Mouse (Mus musculus): ENCODE data around the gene Snf8. TPM values are rescaled to one million over a fixed set of nuclear protein-coding genes. Genes with fewer than 3 reads are reported as not detected.

The Snf8 gene
- total RNA-seq, 1 experiment from 2014 or later, result 41.3 TPM

DNA sequence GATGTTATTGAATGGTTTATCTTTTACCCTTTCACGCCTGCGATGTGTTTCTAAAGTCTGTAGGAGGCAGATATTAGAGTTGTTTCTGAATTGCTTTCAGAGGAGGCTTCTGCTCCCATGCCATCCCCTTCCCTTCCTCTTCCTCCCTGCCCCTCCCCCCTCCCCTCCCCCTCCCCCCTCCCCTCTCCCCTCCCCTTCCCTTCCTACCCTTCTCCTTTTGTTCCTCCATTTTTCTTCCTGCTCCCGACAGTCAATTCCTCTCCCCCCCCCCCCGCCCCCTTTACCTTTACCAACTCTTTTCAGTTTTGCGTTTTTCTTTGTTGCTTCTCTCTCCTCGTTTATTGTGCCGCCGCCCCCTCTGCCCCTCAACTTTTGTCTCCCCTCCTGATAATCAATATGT is 22.7 kb upstream of the Snf8 start:
- ATAC-seq (replicated peaks in 1 of 2; ENCODE audit: insufficient read depth in 1 of 2, low FRiP score in 2 of 2, low TSS enrichment in 1 of 2, low read depth in 1 of 2, poor library complexity in 2 of 2, severe bottlenecking in 2 of 2), result no peak

DNA sequence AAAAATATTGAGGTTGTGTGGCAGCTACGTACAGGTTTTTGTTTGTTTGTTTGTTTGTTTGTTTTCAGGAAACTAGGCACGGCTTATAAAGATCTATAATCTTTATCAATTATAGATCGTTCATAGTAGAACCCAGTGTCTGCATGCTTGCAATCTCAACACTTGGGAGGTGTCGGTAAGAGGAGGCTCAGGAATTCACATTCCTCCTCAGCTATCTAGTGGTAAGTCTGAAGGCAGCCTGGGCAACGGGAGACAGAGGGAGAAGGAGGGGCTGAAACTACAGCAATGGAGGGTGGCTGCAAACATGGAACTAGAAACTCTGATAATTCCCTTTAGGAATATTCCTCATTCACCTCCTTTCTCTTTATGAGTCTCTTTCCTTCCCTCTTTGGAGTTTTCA is 19.3 kb upstream of the Snf8 start:
- ATAC-seq (replicated peaks in 1 of 2; ENCODE audit: insufficient read depth in 1 of 2, low FRiP score in 2 of 2, low TSS enrichment in 1 of 2, low read depth in 1 of 2, poor library complexity in 2 of 2, severe bottlenecking in 2 of 2), result no peak

DNA sequence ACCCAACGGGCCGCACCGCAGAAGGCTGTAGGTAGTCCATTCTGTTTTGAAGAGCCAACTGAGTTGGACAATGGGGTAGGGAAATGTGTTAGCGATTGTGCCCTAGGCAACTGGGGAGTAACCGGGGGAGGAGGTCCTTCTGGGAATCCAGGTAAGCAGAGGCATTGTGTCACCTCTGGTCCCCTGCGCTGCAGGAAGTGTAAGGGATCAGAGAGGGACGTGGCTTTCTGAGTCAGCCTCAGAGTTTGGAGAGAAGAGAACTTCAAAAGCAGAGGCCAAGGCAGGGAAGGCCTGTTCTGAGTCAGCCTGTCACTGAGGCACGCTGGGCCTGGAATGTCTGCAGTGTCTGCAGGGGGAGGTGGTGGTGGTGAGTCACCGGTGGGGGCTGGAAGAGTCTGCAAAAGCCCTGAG is 16.7 kb upstream of the Snf8 start:
- no peak for ATAC-seq (replicated peaks in 1 of 2; ENCODE audit: insufficient read depth in 1 of 2, low FRiP score in 2 of 2, low TSS enrichment in 1 of 2, low read depth in 1 of 2, poor library complexity in 2 of 2, severe bottlenecking in 2 of 2)

DNA sequence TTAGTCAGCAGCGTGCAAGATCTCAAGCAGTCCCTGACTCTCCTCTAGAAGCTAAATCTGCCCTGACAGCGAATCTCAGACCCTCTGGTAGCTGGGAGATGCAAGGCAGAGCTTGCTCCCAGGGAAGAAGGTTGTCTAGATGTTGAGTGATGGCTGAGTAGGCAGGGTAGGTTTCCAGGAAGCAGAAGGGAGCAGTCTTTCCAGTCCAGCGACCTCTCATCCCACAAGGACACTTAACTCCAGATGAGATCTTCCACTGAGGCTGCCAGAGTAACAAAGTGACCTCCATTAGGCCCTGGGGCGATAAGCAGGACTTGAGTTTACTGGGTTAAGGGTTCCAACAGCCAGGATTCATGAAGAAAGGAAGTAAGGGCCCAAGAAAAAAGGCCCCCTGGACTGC is 14.1 kb upstream of the Snf8 start:
- no peak for ATAC-seq (replicated peaks in 1 of 2; ENCODE audit: insufficient read depth in 1 of 2, low FRiP score in 2 of 2, low TSS enrichment in 1 of 2, low read depth in 1 of 2, poor library complexity in 2 of 2, severe bottlenecking in 2 of 2)

DNA sequence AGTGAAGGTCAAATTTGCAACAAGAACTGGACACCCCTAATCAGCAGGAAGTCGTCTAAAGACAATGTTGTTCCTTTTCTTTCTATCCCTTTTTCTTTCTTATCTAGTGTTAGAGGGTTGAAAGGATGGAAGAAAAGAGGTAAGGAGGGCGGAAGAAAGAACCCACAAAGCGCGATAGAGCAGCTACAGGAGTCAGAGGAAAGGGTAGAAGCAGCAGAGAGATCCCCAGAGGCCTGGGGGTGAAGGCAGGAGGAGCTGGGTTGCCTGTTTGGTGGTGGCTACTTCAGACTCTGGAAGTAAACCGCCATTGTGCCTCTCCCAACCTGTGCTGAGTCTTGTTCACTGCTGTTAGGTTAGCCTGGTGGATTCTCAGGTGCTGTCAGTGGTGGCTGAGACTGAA is 6.6 kb upstream of the Snf8 start:
- no peak for ATAC-seq (replicated peaks in 1 of 2; ENCODE audit: insufficient read depth in 1 of 2, low FRiP score in 2 of 2, low TSS enrichment in 1 of 2, low read depth in 1 of 2, poor library complexity in 2 of 2, severe bottlenecking in 2 of 2)

DNA sequence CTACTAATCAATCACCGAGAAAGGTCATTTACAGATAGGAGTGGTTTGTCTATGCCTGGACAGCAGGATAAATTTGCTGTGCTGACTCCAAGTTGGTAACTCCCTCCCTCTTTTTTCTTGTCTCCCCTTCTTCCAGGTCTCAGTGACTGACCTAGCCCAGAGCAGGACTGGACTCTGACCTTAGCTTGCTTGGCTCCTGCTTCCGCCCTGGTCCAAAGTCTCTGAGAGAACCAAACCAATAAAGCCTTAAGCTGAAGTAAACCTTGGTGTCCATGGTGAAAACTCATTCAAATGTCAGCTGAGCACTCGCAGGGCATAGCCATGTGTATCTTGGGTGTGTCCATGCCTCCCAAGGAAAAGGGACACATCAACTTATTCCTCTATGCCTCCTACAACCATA is 4.1 kb upstream of the Snf8 start:
- no peak for ATAC-seq (replicated peaks in 1 of 2; ENCODE audit: insufficient read depth in 1 of 2, low FRiP score in 2 of 2, low TSS enrichment in 1 of 2, low read depth in 1 of 2, poor library complexity in 2 of 2, severe bottlenecking in 2 of 2)

DNA sequence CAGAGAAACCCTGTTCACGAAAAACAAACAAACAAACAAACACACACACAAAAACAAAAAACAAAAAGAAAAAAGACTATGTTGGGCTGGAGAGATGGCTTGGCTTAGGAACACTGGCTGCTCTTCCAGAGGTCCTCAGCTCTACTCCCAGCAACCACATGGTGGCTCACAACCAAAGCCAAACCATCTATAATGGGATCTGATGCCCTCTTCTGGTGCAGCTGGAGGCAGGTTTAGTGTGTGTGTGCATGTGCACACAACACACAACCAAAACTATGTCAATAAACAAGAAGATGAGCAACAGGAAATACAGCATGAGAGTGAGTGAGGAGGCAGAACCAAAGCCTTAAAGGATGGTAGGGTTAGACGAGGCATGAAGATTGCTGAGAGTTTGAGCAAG is 3.0 kb upstream of the Snf8 start:
- no peak for ATAC-seq (replicated peaks in 1 of 2; ENCODE audit: insufficient read depth in 1 of 2, low FRiP score in 2 of 2, low TSS enrichment in 1 of 2, low read depth in 1 of 2, poor library complexity in 2 of 2, severe bottlenecking in 2 of 2)

DNA sequence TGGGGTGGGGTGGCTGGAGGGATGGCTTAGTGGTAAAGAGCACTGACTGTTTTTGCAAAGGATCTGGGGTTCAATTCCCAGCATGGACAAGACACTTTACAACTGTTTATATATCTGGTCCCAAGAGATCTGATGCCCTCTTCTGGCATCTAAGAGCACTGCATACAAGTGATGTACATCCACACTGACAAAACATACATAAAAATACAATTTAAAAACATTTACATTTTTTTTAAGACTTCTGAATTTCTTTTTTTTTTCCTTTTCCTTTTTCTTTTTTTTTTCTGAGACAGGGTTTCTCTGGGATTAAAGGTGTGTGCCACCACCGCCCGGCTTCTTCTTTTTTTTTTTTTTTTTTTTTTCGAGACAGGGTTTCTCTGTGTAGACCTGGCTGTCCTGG is 1.4 kb upstream of the Snf8 start:
- no peak for ATAC-seq (replicated peaks in 1 of 2; ENCODE audit: insufficient read depth in 1 of 2, low FRiP score in 2 of 2, low TSS enrichment in 1 of 2, low read depth in 1 of 2, poor library complexity in 2 of 2, severe bottlenecking in 2 of 2)

DNA sequence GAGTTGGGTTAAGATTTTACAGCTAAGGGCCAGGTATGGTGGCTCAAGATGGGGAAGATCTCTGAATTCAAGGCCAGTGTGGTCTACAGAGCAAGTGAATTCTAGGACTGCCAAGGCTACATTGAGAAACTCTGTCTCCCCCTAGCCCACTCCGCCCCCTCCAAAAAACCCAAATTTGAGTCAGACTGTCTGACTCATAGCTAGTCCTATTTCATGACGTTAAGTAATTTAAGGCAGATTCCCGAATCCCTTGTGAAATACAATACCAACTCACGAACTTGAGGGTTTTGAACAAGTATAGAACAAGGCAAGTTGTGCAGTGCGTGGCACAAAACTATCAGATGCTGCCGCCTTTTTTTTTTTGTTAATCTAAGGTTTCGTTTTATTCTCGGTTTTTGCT is 569 bp upstream of the Snf8 start:
- no peak for ATAC-seq (replicated peaks in 1 of 2; ENCODE audit: insufficient read depth in 1 of 2, low FRiP score in 2 of 2, low TSS enrichment in 1 of 2, low read depth in 1 of 2, poor library complexity in 2 of 2, severe bottlenecking in 2 of 2)

DNA sequence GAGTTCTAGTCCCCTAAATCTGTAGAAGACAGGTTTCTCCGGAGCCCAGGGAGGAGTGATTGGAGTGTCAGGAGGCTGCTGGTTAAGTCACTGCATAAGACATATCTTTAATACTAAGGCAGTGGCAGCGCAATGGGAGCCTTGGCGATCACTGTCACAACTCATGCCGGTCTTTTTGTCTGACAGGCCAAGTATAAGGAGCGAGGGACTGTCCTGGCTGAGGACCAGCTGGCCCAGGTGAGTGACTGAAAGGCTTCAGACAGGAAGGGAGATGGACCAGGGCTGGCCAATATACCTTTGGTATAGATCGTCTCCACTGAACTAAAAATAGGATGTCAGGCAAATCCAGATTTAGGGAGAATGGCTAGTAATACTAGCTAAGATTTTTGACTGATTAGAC is 448 bp downstream of the Snf8 start:
- ATAC-seq (replicated peaks in 1 of 2; ENCODE audit: insufficient read depth in 1 of 2, low FRiP score in 2 of 2, low TSS enrichment in 1 of 2, low read depth in 1 of 2, poor library complexity in 2 of 2, severe bottlenecking in 2 of 2), result no peak

DNA sequence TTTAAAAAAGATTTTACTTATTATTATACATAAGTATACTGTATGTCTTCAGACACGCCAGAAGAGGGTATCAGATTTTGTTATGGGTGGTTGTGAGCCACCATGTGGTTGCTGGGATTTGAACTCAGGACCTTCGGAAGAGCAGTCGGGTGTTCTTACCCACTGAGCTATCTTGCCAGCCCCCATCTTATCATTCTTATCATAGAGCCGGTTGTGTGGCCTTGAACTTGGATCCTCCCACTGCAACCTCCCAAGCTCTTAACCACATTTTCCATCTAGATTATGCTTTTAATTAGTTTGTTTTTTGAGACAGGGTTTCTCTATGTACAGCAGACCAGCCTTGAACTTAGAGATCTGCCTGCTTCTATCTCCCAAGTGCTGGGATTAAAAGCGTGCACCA is 2.8 kb downstream of the Snf8 start:
- ATAC-seq (replicated peaks in 1 of 2; ENCODE audit: insufficient read depth in 1 of 2, low FRiP score in 2 of 2, low TSS enrichment in 1 of 2, low read depth in 1 of 2, poor library complexity in 2 of 2, severe bottlenecking in 2 of 2), result no peak

DNA sequence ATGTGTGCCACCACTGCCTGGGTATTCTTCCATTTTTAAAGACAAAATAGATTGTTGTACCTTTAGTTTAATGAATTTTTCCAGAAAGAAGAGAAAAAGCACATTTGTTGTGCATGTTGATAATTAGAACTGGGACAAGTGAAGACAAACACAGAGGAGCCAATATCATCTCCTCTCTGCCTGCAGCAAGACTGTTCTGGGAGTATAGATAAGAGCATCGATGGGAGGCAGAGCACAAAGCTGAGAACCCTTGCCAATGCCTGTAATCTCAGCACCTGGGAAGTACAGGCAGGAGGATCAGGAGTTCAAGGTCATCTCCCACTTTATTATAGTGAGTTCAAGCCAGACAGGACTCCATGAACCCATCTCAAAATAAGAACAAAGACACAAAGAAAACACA is 3.9 kb downstream of the Snf8 start:
- no peak for ATAC-seq (replicated peaks in 1 of 2; ENCODE audit: insufficient read depth in 1 of 2, low FRiP score in 2 of 2, low TSS enrichment in 1 of 2, low read depth in 1 of 2, poor library complexity in 2 of 2, severe bottlenecking in 2 of 2)

DNA sequence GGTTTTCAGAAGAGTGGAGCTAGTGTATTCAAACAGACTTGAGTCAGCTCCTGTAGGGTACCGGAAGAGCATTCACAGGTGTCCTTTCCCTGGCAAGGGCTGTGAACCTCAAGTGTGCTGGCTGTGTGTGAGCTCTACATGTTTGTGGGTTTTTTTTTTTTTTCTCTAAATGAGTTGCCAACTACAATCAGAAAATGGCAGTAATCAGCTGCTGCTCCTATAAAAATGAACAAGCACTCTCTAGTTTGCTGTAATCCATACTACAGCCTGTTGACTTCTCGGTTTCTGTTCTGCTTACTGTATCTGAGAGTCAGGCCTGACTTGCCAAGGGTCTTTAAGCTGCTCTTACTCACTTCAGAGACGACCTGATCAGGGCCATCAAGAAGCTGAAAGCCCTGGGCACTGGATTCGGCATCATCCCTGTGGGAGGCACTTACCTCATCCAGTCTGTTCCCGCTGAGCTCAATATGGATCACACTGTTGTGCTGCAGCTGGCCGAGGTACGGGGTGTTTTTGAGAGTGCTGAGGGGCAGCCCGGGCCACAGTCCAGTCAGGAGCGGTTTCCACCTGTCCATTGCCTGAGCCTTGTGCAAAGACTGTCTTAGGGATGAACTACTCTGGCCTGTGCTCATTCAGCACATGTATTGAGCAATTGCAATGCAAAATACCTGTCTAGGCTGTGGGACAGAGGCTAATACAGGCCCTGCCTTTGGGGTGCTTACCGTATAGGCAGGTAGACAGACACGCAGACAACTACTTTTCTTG is 10.3 kb downstream of the Snf8 start:
- no peak for ATAC-seq (replicated peaks in 1 of 2; ENCODE audit: insufficient read depth in 1 of 2, low FRiP score in 2 of 2, low TSS enrichment in 1 of 2, low read depth in 1 of 2, poor library complexity in 2 of 2, severe bottlenecking in 2 of 2)

DNA sequence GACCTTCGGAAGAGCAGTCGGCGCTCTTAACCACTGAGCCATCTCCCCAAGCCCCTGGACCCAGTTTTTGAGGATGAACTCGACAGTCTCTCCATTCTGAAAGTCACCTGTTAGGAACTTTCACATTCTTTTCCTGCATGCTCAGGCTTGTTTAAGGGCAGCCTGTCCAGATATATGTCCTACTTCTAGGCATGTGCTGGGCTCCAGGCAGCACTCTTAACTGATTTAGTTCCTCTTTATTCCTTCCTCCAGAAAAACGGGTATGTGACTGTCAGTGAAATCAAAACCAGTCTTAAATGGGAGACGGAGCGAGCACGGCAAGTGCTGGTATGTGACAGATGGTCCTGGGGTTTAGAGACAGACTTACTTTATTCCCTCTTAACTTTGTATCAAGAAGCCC is 11.3 kb downstream of the Snf8 start:
- no peak for ATAC-seq (replicated peaks in 1 of 2; ENCODE audit: insufficient read depth in 1 of 2, low FRiP score in 2 of 2, low TSS enrichment in 1 of 2, low read depth in 1 of 2, poor library complexity in 2 of 2, severe bottlenecking in 2 of 2)

DNA sequence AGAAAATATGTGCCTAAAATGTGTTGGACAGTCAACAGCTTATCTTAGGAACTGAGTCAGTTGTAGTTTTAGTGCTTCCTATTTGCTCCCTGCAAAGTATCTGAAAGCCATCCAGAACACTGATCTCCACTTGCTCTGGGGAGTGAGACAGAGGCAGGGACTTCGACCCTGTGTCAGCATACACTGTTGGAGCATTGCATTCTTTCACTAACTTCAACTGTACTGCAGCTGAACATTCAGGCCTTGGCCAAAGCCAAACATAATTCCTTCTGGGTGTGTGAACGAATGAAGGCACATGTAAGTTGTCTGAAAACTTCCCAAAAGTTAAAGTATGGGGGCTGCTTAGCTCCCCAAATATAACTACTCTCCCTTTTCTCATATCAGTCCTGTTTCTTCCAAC is 12.1 kb downstream of the Snf8 start:
- ATAC-seq (replicated peaks in 1 of 2; ENCODE audit: insufficient read depth in 1 of 2, low FRiP score in 2 of 2, low TSS enrichment in 1 of 2, low read depth in 1 of 2, poor library complexity in 2 of 2, severe bottlenecking in 2 of 2), result no peak

DNA sequence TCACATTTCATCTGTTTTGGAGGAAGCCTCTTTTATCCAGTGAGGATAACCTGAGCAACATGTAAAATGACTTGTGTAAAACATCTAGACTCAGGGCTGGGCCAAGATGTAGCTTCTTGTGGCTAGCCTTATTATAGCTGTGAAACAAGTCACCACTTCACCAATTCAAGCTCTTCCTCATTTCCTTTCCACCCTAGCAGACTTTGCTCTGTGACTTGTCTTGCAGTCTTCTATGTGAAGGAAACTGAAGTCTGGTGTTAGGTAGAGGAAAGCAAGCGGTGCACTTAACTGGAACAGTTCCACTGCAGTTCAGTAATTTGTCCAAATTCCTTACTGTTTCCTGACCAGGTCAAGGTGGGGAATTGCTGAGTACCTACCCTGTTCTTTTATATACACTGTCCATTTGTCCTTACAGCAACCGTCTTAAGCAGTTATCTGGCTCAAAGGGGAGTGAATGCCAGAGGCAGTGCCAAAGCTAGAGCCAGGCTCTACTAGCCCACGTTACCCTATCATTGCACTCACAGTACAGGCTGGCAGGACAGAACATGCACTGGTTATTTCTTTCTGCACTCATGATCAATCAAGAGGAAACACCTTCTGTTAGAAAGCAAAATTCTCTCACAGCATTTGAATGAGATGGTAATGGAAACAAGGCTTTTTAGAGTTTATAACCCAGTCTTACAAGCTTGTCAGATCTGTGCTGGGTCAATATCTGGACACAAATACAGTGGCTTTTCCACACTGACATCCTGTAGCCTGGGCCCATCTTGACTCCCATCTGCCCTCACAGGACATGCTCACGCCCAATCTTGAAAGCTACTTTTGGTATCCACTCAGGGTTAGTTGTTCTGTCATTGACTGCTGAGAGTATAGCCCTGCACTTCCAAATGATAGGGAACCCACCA is 13.0 kb downstream of the Snf8 start:
- no peak for ATAC-seq (replicated peaks in 1 of 2; ENCODE audit: insufficient read depth in 1 of 2, low FRiP score in 2 of 2, low TSS enrichment in 1 of 2, low read depth in 1 of 2, poor library complexity in 2 of 2, severe bottlenecking in 2 of 2)

DNA sequence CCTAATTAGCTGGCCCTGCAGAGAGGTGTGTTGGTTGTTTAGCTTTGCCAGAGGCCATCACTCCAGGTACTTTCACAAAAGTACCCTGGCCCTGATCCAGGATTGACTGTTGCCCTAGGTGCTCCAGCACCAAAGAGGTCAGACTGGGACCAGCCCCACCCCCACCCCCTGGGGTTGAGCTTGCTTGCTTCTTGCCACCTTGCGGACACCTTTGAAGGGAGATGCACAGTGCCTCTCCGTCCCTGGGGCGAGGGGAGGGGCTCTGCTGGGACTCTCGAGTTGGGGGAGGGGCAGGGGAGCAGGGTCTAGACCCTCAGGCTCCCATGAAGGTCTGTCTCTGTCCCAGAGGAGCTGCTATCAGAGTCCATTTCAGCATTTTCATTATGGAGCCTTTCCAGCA is 15.3 kb downstream of the Snf8 start:
- no peak for ATAC-seq (replicated peaks in 1 of 2; ENCODE audit: insufficient read depth in 1 of 2, low FRiP score in 2 of 2, low TSS enrichment in 1 of 2, low read depth in 1 of 2, poor library complexity in 2 of 2, severe bottlenecking in 2 of 2)

DNA sequence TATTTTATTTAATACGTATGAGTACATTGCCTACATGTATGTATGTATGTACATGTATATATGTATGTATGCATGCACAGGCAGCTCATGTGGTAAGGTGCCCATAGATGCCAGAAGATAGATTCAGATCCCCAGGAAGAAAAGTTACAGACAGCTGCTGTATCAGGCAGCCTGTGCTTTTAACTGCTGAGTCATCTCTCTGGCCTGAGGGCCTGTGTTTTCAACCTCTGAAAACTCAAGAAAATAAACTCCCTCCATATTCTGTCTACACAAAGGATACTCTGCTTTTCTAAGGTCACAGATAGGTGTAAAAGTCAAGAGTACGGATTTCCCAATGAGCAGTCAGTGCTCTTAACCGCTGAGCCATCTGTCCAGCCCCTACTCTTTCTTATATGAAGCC is 16.2 kb downstream of the Snf8 start:
- no peak for ATAC-seq (replicated peaks in 1 of 2; ENCODE audit: insufficient read depth in 1 of 2, low FRiP score in 2 of 2, low TSS enrichment in 1 of 2, low read depth in 1 of 2, poor library complexity in 2 of 2, severe bottlenecking in 2 of 2)

DNA sequence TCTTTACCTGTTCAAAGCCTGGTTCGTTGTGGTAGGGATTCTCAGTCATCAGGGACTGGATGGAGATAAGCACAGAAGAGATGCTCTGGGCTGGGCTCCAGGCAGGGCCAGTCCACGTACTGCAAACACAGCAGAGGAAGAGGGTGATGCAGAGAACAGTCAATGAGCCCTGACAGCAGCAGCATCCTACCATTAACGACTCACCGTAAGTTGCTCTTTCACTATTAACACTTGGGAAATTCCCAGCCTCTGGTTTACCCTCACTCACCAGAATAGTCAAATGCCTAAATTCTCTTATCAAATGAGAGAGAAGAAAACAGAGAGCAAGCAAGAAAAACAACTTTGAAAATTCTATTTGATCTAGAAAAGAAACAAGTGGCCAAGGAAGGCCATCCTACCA is 23.6 kb downstream of the Snf8 start:
- no peak for ATAC-seq (replicated peaks in 1 of 2; ENCODE audit: insufficient read depth in 1 of 2, low FRiP score in 2 of 2, low TSS enrichment in 1 of 2, low read depth in 1 of 2, poor library complexity in 2 of 2, severe bottlenecking in 2 of 2)
